Mouse (Mus musculus) right cerebral cortex, postnatal 36 days (tissue): ENCODE measurements at regions not wholly inside any gene's neighbourhood (a gene's known extent, or its start where the extent isn't known, plus 50 kb on each side); places are given as distances from the start of the nearest gene placed in this dataset.

Experiments
- DNase-seq, 2 experiments: peaks; one replicate each; pipeline ENCODE4 v3.0.0; 2022; ENCODE audit warnings: low spot score in 2 of 2, mixed read lengths in 1 of 2

GRCm38 (mm10) chr3:48911758-48912157 is 845.4 kb downstream of the Pcdh18 start:
- no peak for DNase-seq

GRCm38 (mm10) chr3:48890403-48890802 is 866.7 kb downstream of the Pcdh18 start:
- DNase-seq: no peak

GRCm38 (mm10) chr3:48887885-48888284 is 869.2 kb downstream of the Pcdh18 start:
- no peak for DNase-seq

GRCm38 (mm10) chr3:48869527-48869926 is 887.6 kb downstream of the Pcdh18 start:
- DNase-seq: no peak

- DNase-seq: peak; percentile 36 to 52
Measured at GRCm38 (mm10) chr3:48846049-48846653, 911.0 kb downstream of the Pcdh18 start.

- peak in 1 of 2 experiments; percentile 6 for DNase-seq
Measured at GRCm38 (mm10) chr3:48840692-48841091, 916.4 kb downstream of the Pcdh18 start.

- DNase-seq: no peak
Measured at GRCm38 (mm10) chr3:48823360-48823759, 933.8 kb downstream of the Pcdh18 start.

- no peak for DNase-seq
Measured at GRCm38 (mm10) chr3:48804398-48804797, 952.7 kb downstream of the Pcdh18 start.

- no peak for DNase-seq
Measured at GRCm38 (mm10) chr3:48771709-48772108, 985.4 kb downstream of the Pcdh18 start.
